Mouse (Mus musculus): ENCODE measurements around the gene Akap7. TPM values are rescaled to one million over a fixed set of nuclear protein-coding genes. Genes with fewer than 3 reads are reported as not detected.

Akap7 gene
- polyA plus RNA-seq, 1 experiment from 2014 or later: 20.9 TPM

DNA sequence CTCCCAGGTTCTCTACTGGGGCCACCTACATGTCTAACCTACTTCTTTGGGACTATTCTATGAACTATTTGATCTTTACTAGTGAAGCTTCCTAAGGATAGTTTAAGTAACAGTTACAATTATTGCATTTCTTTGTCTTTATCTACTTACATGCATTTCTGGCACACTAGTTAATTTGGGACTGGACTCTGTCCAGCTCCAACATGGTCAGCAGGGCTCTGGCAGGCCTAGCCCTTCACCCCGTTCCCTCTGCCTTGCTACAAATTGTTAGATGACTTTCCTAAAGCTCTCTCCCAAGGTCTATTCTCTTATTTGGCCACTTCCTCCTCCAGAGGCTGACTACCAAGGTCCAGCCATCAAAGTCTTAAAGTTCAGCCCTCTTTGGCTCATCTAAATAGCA is 165.9 kb downstream of the Akap7 start:
- Histone ChIP-seq H3K36me3 (no peaks in the 10 kb centered on the region), H3K4me3 (replicated peaks) (no peak overlapping the region), H3K27ac (no peak overlapping the region), H3K27me3 (no peaks in the 10 kb centered on the region), H3K4me2 (replicated peaks) (no peak overlapping the region), H3K9ac (replicated peaks) (no peak overlapping the region), H3K9me3 (peaks cover 11% of the 10 kb centered on the region; the same call in 1 of the 2 replicates), H3K4me1 (replicated peaks) (peaks cover 20% of the 10 kb centered on the region; the same call in 1 of the 2 replicates)
- ATAC-seq: no peak
- WGBS: 90% methylated on average over 1 of the region's 1 CpGs

GRCm38 (mm10) chr10:25140155-25140755 is 167.4 kb downstream of the Akap7 start:
- ATAC-seq: peak; percentile 95
- H3K36me3 ChIP-seq: no peaks in the 10 kb centered on the region
- H3K27me3 ChIP-seq: no peaks in the 10 kb centered on the region
- H3K9me3 ChIP-seq: peaks cover 11% of the 10 kb centered on the region; the same call in 1 of the 2 replicates
- no peak overlapping the region for H3K27ac ChIP-seq
- H3K4me1 ChIP-seq (replicated peaks): peaks cover 13% of the 10 kb centered on the region; the same call in 1 of the 2 replicates
- H3K4me3 ChIP-seq (replicated peaks): no peak overlapping the region
- WGBS: 14% methylated on average over 14 of the region's 14 CpGs
- H3K4me2 ChIP-seq (replicated peaks): no peak overlapping the region
- H3K9ac ChIP-seq (replicated peaks): no peak overlapping the region

GRCm38 (mm10) chr10:25133581-25133980 is 174.1 kb downstream of the Akap7 start:
- H3K4me2 ChIP-seq (replicated peaks): no peak overlapping the region
- no peaks in the 10 kb centered on the region for H3K4me1 ChIP-seq (replicated peaks)
- 84% methylated on average over 1 of the region's 1 CpGs for WGBS
- H3K27me3 ChIP-seq: no peaks in the 10 kb centered on the region
- H3K9me3 ChIP-seq: 0 out of 2 replicates have a peak, but pooled peaks cover 4% of the 10 kb centered on the region
- no peaks in the 10 kb centered on the region for H3K36me3 ChIP-seq
- no peak overlapping the region for H3K9ac ChIP-seq (replicated peaks)
- H3K4me3 ChIP-seq (replicated peaks): no peak overlapping the region
- H3K27ac ChIP-seq: no peak overlapping the region
- ATAC-seq: no peak

DNA sequence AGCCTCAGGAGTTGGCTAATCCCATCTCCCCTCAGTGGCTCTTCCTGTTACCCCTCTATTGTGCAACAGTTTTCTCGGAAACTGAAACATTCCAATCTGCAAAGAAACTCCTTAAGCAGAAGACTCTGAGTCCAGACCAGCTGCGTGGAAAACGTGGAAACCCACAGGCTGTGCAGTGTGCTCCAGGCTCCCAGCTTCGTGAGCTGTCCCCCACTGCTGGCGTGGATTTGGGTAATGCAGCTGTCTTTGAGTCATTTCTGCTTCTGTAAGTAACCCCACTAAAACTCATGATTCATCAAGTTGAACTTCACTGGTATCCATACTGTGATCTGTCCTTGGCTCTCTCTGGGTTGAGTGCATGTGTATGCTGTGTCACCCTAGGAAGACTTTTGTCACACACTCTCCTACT is 179.2 kb downstream of the Akap7 start:
- no peak for ATAC-seq
- no peaks in the 10 kb centered on the region for H3K9me3 ChIP-seq
- no peaks in the 10 kb centered on the region for H3K36me3 ChIP-seq
- no peak overlapping the region for H3K27ac ChIP-seq
- no peaks in the 10 kb centered on the region for H3K4me1 ChIP-seq (replicated peaks)
- H3K9ac ChIP-seq (replicated peaks): no peak overlapping the region
- WGBS: 81% methylated on average over 5 of the region's 5 CpGs
- H3K4me2 ChIP-seq (replicated peaks): no peak overlapping the region
- no peak overlapping the region for H3K4me3 ChIP-seq (replicated peaks)
- no peaks in the 10 kb centered on the region for H3K27me3 ChIP-seq

DNA sequence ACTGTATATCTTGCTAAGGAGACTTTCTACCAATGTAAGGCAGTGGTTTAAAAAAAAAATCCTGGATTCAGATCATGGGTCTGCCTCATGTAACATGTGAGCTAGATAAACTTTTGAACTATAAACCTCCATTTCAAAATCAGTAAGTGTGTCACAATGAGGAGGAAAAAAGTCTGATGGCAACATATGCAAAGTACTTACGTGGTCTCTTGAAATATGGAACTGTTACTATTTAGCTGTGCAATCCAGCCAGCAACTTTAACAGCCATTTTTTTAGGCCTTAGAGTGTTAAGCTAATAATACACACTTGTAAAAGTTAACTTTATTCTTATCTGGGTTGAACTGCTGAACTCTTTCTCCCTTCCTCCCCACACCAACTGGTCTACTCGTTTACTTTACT is 181.6 kb downstream of the Akap7 start:
- Histone ChIP-seq H3K4me1 (replicated peaks) (no peaks in the 10 kb centered on the region), H3K27me3 (no peaks in the 10 kb centered on the region), H3K36me3 (no peaks in the 10 kb centered on the region), H3K9me3 (no peaks in the 10 kb centered on the region), H3K27ac (no peak overlapping the region), H3K4me3 (replicated peaks) (no peak overlapping the region), H3K4me2 (replicated peaks) (no peak overlapping the region), H3K9ac (replicated peaks) (no peak overlapping the region)
- no peak for ATAC-seq
- 88% methylated on average over 2 of the region's 2 CpGs for WGBS

DNA sequence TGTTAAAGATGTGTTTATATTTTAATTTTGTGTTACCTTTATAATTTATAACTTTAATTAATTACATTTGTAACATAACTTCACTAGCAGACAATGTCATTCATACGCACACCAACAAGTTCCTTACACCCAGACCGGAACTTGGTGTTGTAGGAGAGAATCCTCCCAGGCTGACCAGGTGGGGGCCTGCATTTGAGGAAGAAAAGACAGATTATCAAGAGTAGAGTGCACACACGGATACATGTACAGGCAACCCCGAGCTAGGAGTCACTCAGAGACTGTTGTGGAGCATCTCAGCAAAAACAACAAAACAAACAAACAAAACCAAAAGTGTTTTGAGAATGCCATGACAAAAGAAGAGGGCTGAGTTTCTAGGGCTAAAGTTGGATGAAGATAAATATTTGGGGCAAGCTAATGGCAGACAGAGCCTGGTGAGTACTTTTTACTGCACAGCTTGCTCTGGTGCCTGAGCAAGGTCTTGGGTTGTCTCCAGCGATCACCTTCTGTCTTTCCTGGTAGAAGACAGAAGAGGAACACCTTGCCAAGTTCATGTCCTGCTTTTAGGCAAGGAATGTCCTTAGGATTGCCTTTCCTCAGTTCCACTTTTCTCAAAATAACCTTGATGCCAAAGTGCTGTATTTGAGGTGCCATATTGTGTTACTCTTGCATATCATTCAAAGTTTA is 186.7 kb downstream of the Akap7 start:
- no peak for ATAC-seq
- Histone ChIP-seq H3K9me3 (no peaks in the 10 kb centered on the region), H3K27ac (no peak overlapping the region), H3K4me3 (replicated peaks) (no peak overlapping the region), H3K9ac (replicated peaks) (no peak overlapping the region), H3K4me2 (replicated peaks) (no peak overlapping the region), H3K27me3 (no peaks in the 10 kb centered on the region), H3K4me1 (replicated peaks) (no peaks in the 10 kb centered on the region), H3K36me3 (no peaks in the 10 kb centered on the region)
- WGBS: 89% methylated on average over 5 of the region's 5 CpGs

Other genes with a start within 250 kb of the Akap7 start
- 21.7 and 25.6 TPM in 2 replicates for gene Epb41l2, start 51.9 kb upstream of the Akap7 start, polyA plus RNA-seq (2015; fragmentation: Nextera tagmentation; extraction: Ambion mirVana)
- not detected in 2 replicates for gene Smlr1, start 228.4 kb upstream of the Akap7 start, polyA plus RNA-seq (2015; fragmentation: Nextera tagmentation; extraction: Ambion mirVana)